Mouse (Mus musculus) Patski (cell line): ENCODE measurements around the gene Obp2b. TPM values are rescaled to one million over a fixed set of nuclear protein-coding genes. Genes with fewer than 3 reads are reported as not detected.

Experiments used
- ATAC-seq: fragments of 100-300 bp; one replicate; pipeline ENCODE4 v1.8.0; 2021
- CTCF ChIA-PET: fragments of 350-600 bp; sonication (Branson Sonifier 250); formaldehyde crosslinking; loops from one replicate; lab custom pipeline; 2022; ENCODE audit warnings: inconsistent platforms; lab: Charles Lee
- POLR2A ChIA-PET: fragments of 350-600 bp; sonication (Branson Sonifier 250); formaldehyde crosslinking; loops from one replicate; lab custom pipeline; 2022; ENCODE audit warnings: antibody characterized with exemption, inconsistent platforms; lab: Charles Lee
- DNase-seq: peaks from one replicate; pipeline ENCODE4 v3.0.0-alpha.2; 2011; ENCODE audit warnings: low read depth, low spot score
- H3K27me3 ChIP-seq: fragments of 371-371 bp; one replicate; pipeline ENCODE4 v1.5.1; 2021
- CTCF ChIP-seq: fragments of 100-300 bp; IDR thresholded peaks from one replicate; pipeline ENCODE4 v1.5.1; 2021
- in situ Hi-C: fragments of 300-500 bp; cut with MboI; formaldehyde crosslinking; loops from 3 replicates; pipeline ENCODE4 v1.11.1; 2018; ENCODE audit warnings: low pct_unique_long_range_greater_than_20kb, mixed read lengths
- polyA plus RNA-seq: library from polyadenylated mRNA; unstranded; gene quantifications from one replicate; pipeline ENCODE4 v1.2.3, GENCODE M21; 2021

Obp2b gene
- polyA plus RNA-seq, 1 experiment from 2014 or later: not detected

DNA sequence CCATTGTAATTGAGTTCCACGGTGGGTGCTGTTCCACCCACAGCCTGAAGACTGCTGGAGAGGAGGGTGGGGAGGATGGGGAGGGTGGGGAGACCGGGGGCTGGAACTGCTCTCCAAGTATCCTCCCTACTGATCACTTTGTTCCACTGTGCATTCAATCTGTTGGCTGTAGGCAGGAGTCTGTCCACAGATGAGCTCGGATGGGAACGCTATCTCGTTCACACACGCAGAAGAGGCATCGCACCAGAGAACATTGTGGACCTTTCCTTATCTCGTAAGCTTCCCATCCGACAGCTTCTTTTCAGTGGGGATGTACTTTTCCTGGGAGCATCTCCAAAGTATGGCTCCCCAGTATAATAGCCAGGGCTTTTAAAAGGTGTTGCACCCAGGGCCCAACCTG lies 42.3 kb downstream of the Obp2b start:
- DNase-seq (no peak), ATAC-seq (no peak)
- no peak for TF ChIP-seq CTCF
- in situ Hi-C loops: no loop called here
- peaks cover 9% of the 10 kb centered on the region for H3K27me3 ChIP-seq
- CTCF ChIA-PET: no interaction called here
- POLR2A ChIA-PET: no interaction called here

DNA sequence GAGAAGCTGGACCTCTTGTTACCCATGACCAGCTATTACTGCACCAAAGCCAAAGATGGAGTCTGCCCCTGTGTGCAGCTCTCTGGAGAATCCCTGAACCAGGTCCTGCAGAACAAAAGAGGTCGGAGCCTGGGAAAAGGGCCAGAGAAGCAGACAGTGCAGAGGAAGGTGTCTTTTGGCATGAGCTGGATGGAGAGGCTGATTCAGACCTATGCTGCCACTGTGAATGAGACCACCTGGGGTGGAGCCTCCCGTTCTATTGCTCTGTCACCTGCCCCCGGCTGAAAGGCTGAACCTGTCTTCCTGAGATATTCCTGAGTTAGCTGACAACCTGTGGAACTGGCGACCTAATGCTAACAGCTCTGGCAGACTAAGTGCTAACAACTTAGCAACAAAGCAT lies 44.1 kb downstream of the Obp2b start:
- POLR2A ChIA-PET: no interaction called here
- in situ Hi-C loops: no loop called here
- H3K27me3 ChIP-seq: peaks cover 9% of the 10 kb centered on the region
- no peak for ATAC-seq
- CTCF ChIA-PET: no interaction called here
- TF ChIP-seq CTCF: no peak
- no peak for DNase-seq

DNA sequence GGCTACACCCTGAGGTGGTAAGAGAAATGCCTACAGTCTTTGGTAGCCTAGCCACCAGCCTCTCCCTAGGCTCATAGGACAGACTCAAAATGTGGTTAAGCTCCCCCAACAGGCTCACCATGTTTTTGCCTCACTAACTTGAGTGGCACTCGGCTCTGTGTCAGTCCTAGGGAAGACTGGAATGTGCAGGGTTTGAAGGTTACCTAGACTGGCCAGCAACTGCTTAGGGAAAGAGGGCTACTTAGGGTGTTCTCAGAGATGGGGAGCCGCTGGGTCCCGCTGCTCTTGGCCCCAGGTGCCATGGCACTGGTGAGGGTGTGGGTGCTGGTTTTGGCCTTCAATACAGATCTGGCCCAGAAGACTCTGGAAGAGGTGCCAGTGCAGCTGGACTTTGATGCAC lies 45.1 kb downstream of the Obp2b start, which contains the start of gene Gm13539:
TSS of gene Gm13539 (plus strand) at position 301 of the 400 bp plus-strand sequence.
- ChIA-PET POLR2A (no interaction called here), CTCF (no interaction called here)
- DNase-seq: no peak
- no peak for TF ChIP-seq CTCF
- in situ Hi-C loops: no loop called here
- ATAC-seq: no peak
- H3K27me3 ChIP-seq: peaks cover 9% of the 10 kb centered on the region

DNA sequence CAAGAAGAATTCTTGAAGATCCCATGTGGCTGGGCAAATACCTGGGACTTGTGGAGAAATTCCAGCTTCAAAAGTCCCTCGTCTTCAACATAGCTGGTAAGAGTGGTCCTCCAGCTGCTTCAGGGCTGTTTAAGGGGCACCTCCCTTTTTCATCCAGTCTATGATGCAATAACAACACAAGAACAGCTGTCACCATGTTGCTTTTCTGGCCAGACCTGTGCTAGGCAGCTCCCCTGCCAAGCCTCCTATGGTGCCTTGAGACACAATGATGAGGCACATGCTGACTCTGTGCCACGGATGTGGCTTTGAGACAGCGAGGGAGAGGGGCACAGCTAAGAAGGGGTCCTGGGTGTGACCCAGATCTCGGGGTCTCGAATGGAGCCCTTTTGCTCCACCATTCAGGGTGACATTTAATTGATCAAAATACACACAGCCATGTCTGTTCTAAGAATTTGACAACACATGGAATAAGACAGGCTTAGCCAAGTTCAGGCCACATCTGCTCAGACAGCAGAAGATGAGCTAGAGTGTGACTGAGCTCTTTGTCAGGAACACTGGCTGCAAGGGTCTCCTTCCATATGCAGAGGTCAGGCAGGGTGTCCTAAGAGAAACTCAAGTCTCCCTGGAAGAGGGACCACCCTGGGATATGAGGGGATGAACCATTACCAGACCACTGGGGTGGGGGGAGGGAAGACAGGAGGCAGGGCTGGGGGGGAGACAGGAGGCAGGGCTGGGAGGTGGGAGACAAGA lies 48.9 kb downstream of the Obp2b start:
- CTCF ChIA-PET: no interaction called here
- in situ Hi-C loops: no loop called here
- no peak for TF ChIP-seq CTCF
- peaks cover 9% of the 10 kb centered on the region for H3K27me3 ChIP-seq
- POLR2A ChIA-PET: no interaction called here
- ATAC-seq: no peak
- DNase-seq: no peak

DNA sequence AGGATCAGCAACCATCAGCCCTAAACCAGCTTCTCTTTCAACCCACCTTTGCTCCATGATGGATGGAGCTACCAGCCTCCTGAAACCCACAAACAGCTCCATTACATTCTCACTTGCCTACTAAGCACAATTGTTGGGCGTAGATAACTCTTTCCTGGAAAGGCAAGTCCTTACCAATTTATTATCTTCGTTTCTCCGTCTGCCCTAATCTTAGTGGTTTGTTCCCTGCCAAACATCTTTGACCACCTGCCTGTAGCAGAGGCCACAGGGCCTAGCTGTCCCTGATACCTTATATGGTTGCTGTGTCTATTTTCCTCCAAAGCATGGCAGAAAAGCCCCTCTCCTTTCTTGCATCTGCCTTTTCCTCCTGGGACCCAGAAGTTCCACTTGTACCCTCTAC lies 52.3 kb downstream of the Obp2b start:
- ATAC-seq (no peak), DNase-seq (no peak)
- no peaks in the 10 kb centered on the region for H3K27me3 ChIP-seq
- TF ChIP-seq CTCF: no peak
- in situ Hi-C loops: no loop called here
- CTCF ChIA-PET: no interaction called here
- POLR2A ChIA-PET: no interaction called here

Other genes with a start within 250 kb of the Obp2b start
- gene Lcn12, start 243.1 kb upstream of the Obp2b start, polyA plus RNA-seq: not detected
- gene Fbxw5, start 236.3 kb upstream of the Obp2b start, polyA plus RNA-seq: 85.5 TPM
- 5.2 TPM for gene C8g, start 235.3 kb upstream of the Obp2b start, polyA plus RNA-seq
- 30.4 TPM for gene Traf2, start 190.1 kb upstream of the Obp2b start, polyA plus RNA-seq
- 285 TPM for gene Edf1, start 179.2 kb upstream of the Obp2b start, polyA plus RNA-seq
- gene Mamdc4, start 162.2 kb upstream of the Obp2b start, polyA plus RNA-seq: 15.4 TPM
- gene Phpt1, start 161.8 kb upstream of the Obp2b start, polyA plus RNA-seq: 139 TPM
- gene Ajm1, start 155.3 kb upstream of the Obp2b start, polyA plus RNA-seq: 4.0 TPM
- gene Rabl6, start 128.5 kb upstream of the Obp2b start, polyA plus RNA-seq: 90.3 TPM
- 0.36 TPM for gene Ccdc183, start 119.3 kb upstream of the Obp2b start, polyA plus RNA-seq
- gene Tmem141, start 115.0 kb upstream of the Obp2b start, polyA plus RNA-seq: 17.5 TPM
- gene Fcna, start 109.0 kb upstream of the Obp2b start, polyA plus RNA-seq: not detected
- not detected for gene Lcn8, start 83.9 kb upstream of the Obp2b start, polyA plus RNA-seq
- not detected for gene Lcn5, start 79.1 kb upstream of the Obp2b start, polyA plus RNA-seq
- gene Lcn6, start 60.2 kb upstream of the Obp2b start, polyA plus RNA-seq: not detected
- not detected for gene Lcn10, start 54.3 kb upstream of the Obp2b start, polyA plus RNA-seq
- gene Obp2a, start 37.0 kb upstream of the Obp2b start, polyA plus RNA-seq: not detected
- gene Bmyc, start 30.3 kb upstream of the Obp2b start, polyA plus RNA-seq: 17.0 TPM
- not detected for gene Lcn3, start 28.6 kb downstream of the Obp2b start, polyA plus RNA-seq
- not detected for gene Lcn11, start 40.0 kb downstream of the Obp2b start, polyA plus RNA-seq
- not detected for gene Gm13539, start 45.2 kb downstream of the Obp2b start, polyA plus RNA-seq
- gene Glt6d1, start 78.8 kb downstream of the Obp2b start, polyA plus RNA-seq: not detected
- gene Lcn9, start 86.1 kb downstream of the Obp2b start, polyA plus RNA-seq: not detected
- not detected for gene Sohlh1, start 110.2 kb downstream of the Obp2b start, polyA plus RNA-seq
- 0.06 TPM for gene Kcnt1, start 126.7 kb downstream of the Obp2b start, polyA plus RNA-seq
- 38.9 TPM for gene Camsap1, start 246.3 kb downstream of the Obp2b start, polyA plus RNA-seq